Mouse (Mus musculus) right cerebral cortex, postnatal 25 days (tissue): ENCODE measurements around the gene Met.

ENCODE experiments used
- DNase-seq: peaks from one replicate; pipeline ENCODE4 v3.0.0; 2022

Gene Met

DNA sequence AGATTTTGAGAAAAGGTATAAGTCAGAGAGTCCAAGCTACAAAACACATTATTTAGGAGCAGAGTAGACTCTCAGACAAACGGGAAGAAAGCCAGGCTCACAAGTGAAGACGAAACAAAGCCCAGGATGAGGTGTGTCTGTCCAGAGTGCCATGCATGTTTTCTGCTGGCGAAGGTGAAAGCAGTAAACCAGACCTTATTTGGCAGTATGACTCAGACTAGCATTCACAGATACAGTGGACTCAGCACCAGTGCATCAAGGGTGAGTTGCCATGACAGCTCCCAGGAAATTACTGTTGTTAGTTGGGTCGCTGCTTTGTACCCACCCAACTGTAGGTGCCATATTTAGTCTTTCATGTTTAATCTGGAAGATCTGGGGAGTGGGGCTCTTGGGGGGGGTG lies 149.1 kb downstream of the Met start:
- no peak for DNase-seq

DNA sequence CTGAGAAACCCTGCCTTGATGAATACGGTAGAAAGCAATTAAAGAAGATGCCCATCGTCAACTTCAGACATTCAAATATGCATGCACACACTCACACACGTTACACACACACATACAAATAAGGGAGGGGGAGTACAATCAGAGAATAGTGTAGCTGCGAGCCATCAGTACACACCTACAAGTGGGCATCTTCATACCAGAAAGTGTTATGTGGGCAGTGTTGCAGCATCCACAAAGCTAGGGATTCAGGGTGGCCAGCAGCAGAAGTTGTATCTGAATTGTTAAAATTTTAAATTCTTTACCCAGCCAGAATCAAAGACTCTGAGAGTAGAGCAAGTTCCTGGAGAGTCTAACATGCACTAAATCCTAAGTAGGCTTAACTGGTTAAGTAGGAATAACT lies 157.2 kb downstream of the Met start:
- DNase-seq: no peak

DNA sequence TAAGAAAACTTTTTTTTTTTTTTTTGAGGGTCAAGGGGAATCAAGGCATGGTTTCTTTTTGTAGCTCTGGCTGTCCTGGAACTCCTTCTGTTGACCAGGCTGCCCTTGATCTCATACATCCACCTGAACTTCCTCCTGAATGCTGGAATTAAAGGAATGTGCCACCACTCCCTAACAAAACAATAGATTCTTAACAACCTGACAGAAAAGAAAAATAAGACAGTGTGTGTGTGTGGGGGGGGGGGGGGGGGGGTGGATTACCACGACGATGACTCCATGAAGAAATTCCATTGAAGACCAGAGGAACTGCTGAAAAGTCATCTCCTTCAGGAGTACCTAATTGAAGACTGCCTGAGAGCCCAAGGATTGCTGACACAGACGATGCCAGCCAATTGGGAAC lies 157.8 kb downstream of the Met start:
- DNase-seq: no peak
